Mouse (Mus musculus): Measurements from ENCODE around the gene Amfr. TPM values are rescaled to one million over a fixed set of nuclear protein-coding genes. Genes with fewer than 3 reads are reported as not detected.

Amfr gene
- polyA plus RNA-seq, 1 experiment = 73.3 TPM

DNA sequence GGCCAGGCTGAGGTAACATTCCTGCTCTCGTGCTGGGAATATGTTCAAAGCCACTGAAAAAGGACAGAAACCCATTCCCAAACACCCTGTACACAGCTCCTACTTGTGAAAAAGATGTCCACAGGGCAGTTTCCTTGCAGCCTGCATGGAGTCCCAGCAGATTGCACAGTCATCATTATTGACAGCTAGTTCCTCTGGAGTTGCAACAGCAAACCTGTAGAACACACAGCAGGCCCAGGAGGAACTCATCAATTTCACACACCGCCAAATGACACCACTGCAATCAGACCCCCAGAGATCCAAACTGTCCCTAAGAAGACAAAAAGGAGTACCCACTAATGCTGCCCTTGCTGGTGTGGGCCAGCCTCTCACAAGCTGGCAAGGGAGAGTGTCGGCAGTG lies 27.9 kb downstream of the Amfr start:
- DNase-seq (ENCODE audit: low read depth, low spot score) = no peak

GRCm38 (mm10) chr8:93983827-93984226 lies 28.8 kb downstream of the Amfr start:
- 75% methylated on average over 3 of the region's 3 CpGs for WGBS
- no peak for DNase-seq (ENCODE audit: low read depth, low spot score)

More for the DNA sequence above, 27.9 kb downstream of the Amfr start:
- 78% methylated on average over 3 of the region's 3 CpGs for WGBS

GRCm38 (mm10) chr8:93981679-93982215 lies 30.9 kb downstream of the Amfr start:
- 74% methylated on average over 5 of the region's 5 CpGs for WGBS
- no peak for DNase-seq (ENCODE audit: low read depth, low spot score)

- no peak for DNase-seq (ENCODE audit: low read depth, low spot score)
- 90% methylated on average over 4 of the region's 4 CpGs for WGBS
Measured at GRCm38 (mm10) chr8:93980141-93980540, 32.5 kb downstream of the Amfr start.

DNA sequence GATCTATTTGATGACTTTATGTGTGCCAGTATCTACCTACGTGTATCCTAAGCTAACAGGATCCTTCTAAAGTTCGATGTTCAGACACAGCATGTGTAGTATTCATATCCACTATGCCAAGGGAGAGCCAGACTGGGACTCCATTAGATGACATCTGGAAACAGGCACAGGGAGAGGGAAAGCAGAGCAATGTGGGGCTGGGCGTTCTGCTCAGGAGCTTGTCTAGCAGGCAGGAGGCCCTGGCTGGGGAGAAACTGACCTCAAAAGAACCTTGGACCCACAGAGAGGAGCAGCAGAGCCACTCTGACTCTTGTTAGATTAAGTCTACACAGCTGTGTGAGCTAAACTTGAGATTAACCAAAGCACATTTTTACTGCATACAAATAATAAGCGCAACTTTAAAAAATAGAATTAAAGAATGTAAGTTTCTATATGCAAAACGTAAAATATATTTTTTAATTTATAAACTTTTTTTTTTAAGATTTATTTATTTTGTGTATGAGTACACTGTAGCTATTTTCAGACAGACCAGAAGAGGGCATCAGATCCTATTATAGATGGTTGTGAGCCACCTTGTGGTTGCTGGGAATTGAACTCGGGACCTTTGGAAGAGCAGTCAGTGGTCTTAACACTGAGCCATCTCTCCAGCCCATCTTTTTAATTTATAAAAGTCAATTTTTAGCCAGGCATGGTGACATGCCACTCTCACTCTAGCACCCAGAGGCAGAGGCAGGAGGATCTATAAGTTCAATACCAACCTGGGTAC lies 36.0 kb downstream of the Amfr start:
- 92% methylated on average over 6 of the region's 6 CpGs for WGBS
- DNase-seq (ENCODE audit: low read depth, low spot score) = no peak

DNA sequence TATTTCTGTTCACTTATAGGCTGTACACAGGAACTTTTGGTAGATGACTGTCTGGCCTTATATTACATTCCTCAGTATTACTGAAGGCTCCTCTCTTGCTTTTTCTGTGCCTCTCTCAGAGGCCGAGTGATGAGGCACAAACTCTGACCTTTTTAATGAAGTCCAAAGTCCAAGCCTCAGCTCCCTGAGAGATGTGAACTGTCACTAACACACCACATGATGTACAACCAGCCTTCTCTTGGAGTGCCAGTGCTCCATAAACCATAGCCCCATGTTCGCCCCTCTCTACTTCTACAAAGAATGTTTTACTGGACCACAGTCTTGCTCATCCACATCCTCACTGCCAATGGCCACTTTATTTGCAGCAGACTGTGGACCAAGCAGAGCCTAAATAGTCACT lies 37.3 kb downstream of the Amfr start:
- DNase-seq (ENCODE audit: low read depth, low spot score) = no peak
- WGBS = 77% methylated on average over 2 of the region's 2 CpGs

- DNase-seq (ENCODE audit: low read depth, low spot score) = peak; percentile 60
- WGBS = 34% methylated on average over 11 of the region's 11 CpGs
Measured at GRCm38 (mm10) chr8:93974602-93975186, 37.9 kb downstream of the Amfr start.

GRCm38 (mm10) chr8:93973831-93974375 lies 38.7 kb downstream of the Amfr start:
- 73% methylated on average over 13 of the region's 13 CpGs for WGBS
- no peak for DNase-seq (ENCODE audit: low read depth, low spot score)

- 88% methylated on average over 14 of the region's 14 CpGs for WGBS
- no peak for DNase-seq (ENCODE audit: low read depth, low spot score)
Measured at GRCm38 (mm10) chr8:93972971-93973734, 39.5 kb downstream of the Amfr start.

GRCm38 (mm10) chr8:93972211-93972610 lies 40.4 kb downstream of the Amfr start:
- DNase-seq (ENCODE audit: low read depth, low spot score) = no peak
- WGBS = 94% methylated on average over 5 of the region's 5 CpGs

GRCm38 (mm10) chr8:93971451-93971850 lies 41.2 kb downstream of the Amfr start:
- DNase-seq (ENCODE audit: low read depth, low spot score) = peak; percentile 48
- WGBS = 53% methylated on average over 10 of the region's 10 CpGs

- DNase-seq (ENCODE audit: low read depth, low spot score) = no peak
- WGBS = 52% methylated on average over 7 of the region's 7 CpGs
Measured at GRCm38 (mm10) chr8:93969626-93970340, 42.9 kb downstream of the Amfr start.

- 79% methylated on average over 6 of the region's 6 CpGs for WGBS
- no peak for DNase-seq (ENCODE audit: low read depth, low spot score)
Measured at GRCm38 (mm10) chr8:93968293-93968692, 44.3 kb downstream of the Amfr start.

GRCm38 (mm10) chr8:93960909-93961308 lies 51.7 kb downstream of the Amfr start:
- WGBS = 87% methylated on average over 6 of the region's 6 CpGs
- DNase-seq (ENCODE audit: low read depth, low spot score) = no peak

DNA sequence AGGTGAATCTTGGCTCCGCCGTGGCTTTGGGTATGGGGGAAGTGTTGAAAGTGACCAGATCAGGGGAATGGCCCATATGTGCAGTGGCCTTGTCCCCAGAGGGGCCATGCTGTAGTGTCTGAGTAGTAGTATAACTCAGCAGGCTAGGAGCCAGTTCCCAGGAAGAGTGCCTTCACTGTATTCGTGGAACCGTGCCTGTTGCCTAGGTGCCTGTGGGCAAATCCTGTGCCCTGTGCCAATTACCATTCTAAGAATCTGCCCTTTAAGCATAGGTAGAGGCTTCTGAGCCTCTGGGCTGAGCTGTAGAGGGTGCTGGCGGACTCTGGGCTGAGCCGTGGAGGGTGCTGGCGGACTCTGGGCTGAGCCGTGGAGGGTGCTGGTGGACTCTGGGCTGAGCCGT lies 54.2 kb downstream of the Amfr start:
- 77% methylated on average over 9 of the region's 9 CpGs for WGBS
- no peak for DNase-seq (ENCODE audit: low read depth, low spot score)

- WGBS = 80% methylated on average over 9 of the region's 9 CpGs
- no peak for DNase-seq (ENCODE audit: low read depth, low spot score)
Measured at GRCm38 (mm10) chr8:93952511-93952910, 60.1 kb downstream of the Amfr start.

- no peak for DNase-seq (ENCODE audit: low read depth, low spot score)
- 75% methylated on average over 14 of the region's 14 CpGs for whole genome bisulfite sequencing
Measured at GRCm38 (mm10) chr8:93950133-93950532, 62.5 kb downstream of the Amfr start.

GRCm38 (mm10) chr8:93946397-93946796 lies 66.2 kb downstream of the Amfr start:
- no peak for DNase-seq (ENCODE audit: low read depth, low spot score)
- WGBS = 100% methylated on average over 1 of the region's 1 CpGs

DNA sequence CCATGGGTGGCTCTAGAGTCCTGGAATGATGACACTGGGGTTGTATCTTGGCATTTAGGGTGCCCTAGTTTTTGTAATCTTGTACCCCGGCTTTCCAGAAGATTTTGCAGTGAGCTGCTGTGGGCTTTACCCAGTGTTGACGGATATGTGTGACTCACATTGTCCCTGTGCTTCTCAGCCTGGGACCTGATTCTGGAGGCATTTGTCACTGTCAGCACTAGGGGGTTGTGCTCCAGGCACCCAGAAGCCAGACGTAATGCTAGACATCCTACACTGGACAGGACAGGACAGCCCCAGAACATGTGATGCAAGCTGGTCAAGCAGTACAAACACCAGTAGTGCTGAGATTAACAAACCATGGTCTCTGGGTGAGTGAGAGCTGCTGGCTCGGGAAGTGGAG lies 66.9 kb downstream of the Amfr start:
- no peak for DNase-seq (ENCODE audit: low read depth, low spot score)

More for the DNA sequence above, 66.9 kb downstream of the Amfr start:
- WGBS = 86% methylated on average over 4 of the region's 4 CpGs
